Mouse (Mus musculus) liver, embryonic 15.5 days (tissue): Measurements from ENCODE around the gene Tesmin. TPM values are rescaled to one million over a fixed set of nuclear protein-coding genes. Genes with fewer than 3 reads are reported as not detected.

ENCODE experiments used
- ATAC-seq: fragments of 200-750 bp; cut with Nextera tagmentation; 2 replicates; pipeline ENCODE4 v1.8.0; 2017; ENCODE audit warnings: moderate number of reproducible peaks, mild to moderate bottlenecking, moderate library complexity; ENCODE audit not compliant: insufficient read depth
- H3K27ac ChIP-seq: fragments of 300-500 bp; sonication (generic); replicated peaks from 2 replicates; pipeline ENCODE4 v1.5.1; 2015; ENCODE audit warnings: mild to moderate bottlenecking, inconsistent platforms
- H3K27me3 ChIP-seq: fragments of 300-500 bp; sonication (generic); 2 replicates; pipeline ENCODE4 v1.6.1; 2015; ENCODE audit warnings: mild to moderate bottlenecking, inconsistent platforms
- H3K36me3 ChIP-seq: fragments of 300-500 bp; sonication (generic); replicated peaks from 2 replicates; pipeline ENCODE4 v1.6.1; 2015; ENCODE audit warnings: moderate library complexity, mild to moderate bottlenecking, inconsistent platforms
- H3K4me1 ChIP-seq: fragments of 300-500 bp; sonication (generic); replicated peaks from 2 replicates; pipeline ENCODE4 v1.6.1; 2015; ENCODE audit warnings: inconsistent platforms
- H3K4me2 ChIP-seq: fragments of 300-500 bp; sonication (generic); 2 replicates; pipeline ENCODE4 v1.6.1; 2015; ENCODE audit warnings: moderate library complexity, mild to moderate bottlenecking, inconsistent platforms
- H3K4me3 ChIP-seq: fragments of 300-500 bp; sonication (generic); replicated peaks from 2 replicates; pipeline ENCODE4 v1.5.1; 2015; ENCODE audit warnings: mild to moderate bottlenecking, inconsistent platforms
- H3K9ac ChIP-seq: fragments of 300-500 bp; sonication (generic); 2 replicates; pipeline ENCODE4 v1.6.1; 2015; ENCODE audit warnings: moderate library complexity, mild to moderate bottlenecking, inconsistent platforms
- H3K9me3 ChIP-seq: fragments of 300-500 bp; sonication (generic); replicated peaks from 2 replicates; pipeline ENCODE4 v1.6.1; 2016; ENCODE audit warnings: inconsistent platforms
- WGBS: fragments of 180-500 bp; shearing (Covaris S2); methylation state at CpG from one replicate; pipeline ENCODE4 v1.1.7; 2015; ENCODE audit warnings: mixed read lengths; ENCODE audit not compliant: insufficient replicate concordance; 5-methylcytosine and 5-hydroxymethylcytosine counted together
- polyA plus RNA-seq: library from polyadenylated mRNA; unstranded; fragments of >200 nt; fragmentation: Nextera tagmentation; extraction: Ambion mirVana; gene quantifications from 2 replicates; pipeline ENCODE4 v1.2.1, GENCODE M21; 2015

The Tesmin gene
- polyA plus RNA-seq, 1 experiment from 2014 or later, result 0.26 TPM

DNA sequence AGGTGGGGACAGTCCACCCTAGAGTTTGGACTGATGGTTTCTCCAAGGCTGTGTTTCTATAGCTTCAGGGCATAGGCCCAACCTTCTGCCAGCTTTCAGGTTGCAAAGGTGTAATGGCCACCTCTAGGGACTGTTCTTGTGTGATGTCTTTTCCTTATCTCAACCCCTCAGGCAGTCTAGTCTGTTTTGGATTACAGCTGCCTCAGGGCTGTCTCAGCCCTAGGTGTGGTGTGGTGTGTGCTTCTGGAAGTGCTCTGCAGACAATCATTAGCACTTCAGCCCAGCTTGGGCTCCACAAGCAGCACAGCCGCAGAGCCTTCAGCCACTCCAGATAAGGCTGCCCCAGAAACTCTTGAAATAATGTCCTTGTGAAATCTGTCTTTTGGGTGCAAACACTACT, 3.7 kb downstream of the Tesmin start:
- no peak overlapping the region for H3K4me2 ChIP-seq
- 18% methylated on average over 1 of the region's 1 CpGs for WGBS
- no peak overlapping the region for H3K9ac ChIP-seq
- H3K9me3 ChIP-seq, result no peaks in the 10 kb centered on the region
- no peak overlapping the region for H3K27ac ChIP-seq
- no peaks in the 10 kb centered on the region for H3K27me3 ChIP-seq
- H3K4me3 ChIP-seq, result no peak overlapping the region
- no peaks in the 10 kb centered on the region for H3K36me3 ChIP-seq
- ATAC-seq, result peak; percentile 54
- peaks cover 32% of the 10 kb centered on the region for H3K4me1 ChIP-seq

DNA sequence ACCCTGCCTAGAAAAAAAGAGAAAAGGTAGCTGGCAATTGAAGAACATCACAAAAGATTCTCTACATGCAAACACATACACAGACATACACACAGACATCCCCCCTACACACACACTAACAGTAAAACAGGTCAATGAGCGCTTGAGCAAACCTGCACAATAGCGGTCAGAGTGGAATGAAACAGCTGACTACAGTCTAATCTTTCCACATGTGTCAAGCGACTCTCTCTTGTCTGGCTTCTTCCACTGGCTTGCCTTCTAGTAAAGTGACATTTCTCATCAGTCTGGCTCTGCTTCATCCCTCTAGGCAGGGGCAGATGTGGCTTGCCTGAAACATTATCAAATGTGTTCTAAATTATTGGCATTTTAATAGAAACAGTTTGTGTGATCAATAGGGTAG, 5.6 kb downstream of the Tesmin start:
- Histone ChIP-seq H3K4me3 (no peak overlapping the region), H3K4me1 (peaks cover 18% of the 10 kb centered on the region), H3K9ac (no peak overlapping the region), H3K27ac (no peak overlapping the region), H3K36me3 (no peaks in the 10 kb centered on the region), H3K4me2 (no peak overlapping the region), H3K9me3 (no peaks in the 10 kb centered on the region), H3K27me3 (no peaks in the 10 kb centered on the region)
- 75% methylated on average over 3 of the region's 3 CpGs for WGBS
- ATAC-seq, result no peak

DNA sequence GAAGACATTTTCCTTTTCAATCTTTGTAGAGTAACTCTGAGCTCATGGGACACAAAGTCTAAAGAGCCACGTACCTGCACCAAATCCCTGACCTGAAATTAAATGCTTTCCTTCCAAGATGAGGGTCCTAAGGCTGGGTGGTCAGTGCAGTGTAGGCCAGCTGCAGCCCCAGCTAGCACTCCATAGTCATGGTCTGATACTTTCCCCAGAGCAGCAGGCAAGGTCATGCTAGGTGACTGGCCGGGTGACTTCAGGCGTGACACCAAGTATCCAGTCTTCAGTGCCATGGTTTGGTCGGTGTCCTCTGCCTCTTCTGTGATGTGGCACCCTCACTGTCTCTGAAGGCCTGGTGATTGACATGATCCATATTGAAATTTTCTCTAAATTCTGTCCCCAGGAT, 11.4 kb downstream of the Tesmin start:
- WGBS, result 71% methylated on average over 4 of the region's 4 CpGs
- no peak overlapping the region for H3K27ac ChIP-seq
- no peak overlapping the region for H3K4me2 ChIP-seq
- H3K9ac ChIP-seq, result no peak overlapping the region
- H3K36me3 ChIP-seq, result no peaks in the 10 kb centered on the region
- no peaks in the 10 kb centered on the region for H3K27me3 ChIP-seq
- H3K4me3 ChIP-seq, result no peak overlapping the region
- H3K4me1 ChIP-seq, result no peaks in the 10 kb centered on the region
- ATAC-seq, result no peak
- no peaks in the 10 kb centered on the region for H3K9me3 ChIP-seq

DNA sequence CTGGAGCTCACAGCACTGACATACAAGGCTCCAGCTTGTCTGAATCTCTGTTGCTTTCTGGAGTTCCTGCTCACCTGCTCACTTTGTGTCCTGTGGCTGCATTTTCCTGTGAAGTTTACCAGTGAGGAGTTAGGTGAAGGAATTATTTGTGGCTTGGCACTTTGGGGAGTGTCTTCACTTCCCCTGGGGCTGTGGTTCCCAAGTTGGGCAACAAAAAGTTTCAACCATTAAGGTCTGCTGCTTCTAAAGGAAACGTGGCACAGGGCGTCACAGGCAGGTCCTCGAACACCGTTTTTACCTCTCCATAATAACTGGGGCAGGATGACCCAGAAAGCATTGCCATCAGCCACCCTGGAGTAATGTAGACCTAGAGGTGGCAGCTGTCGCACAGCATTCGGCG, 12.8 kb downstream of the Tesmin start:
- no peak for ATAC-seq
- H3K9ac ChIP-seq, result no peak overlapping the region
- no peaks in the 10 kb centered on the region for H3K9me3 ChIP-seq
- H3K4me1 ChIP-seq, result no peaks in the 10 kb centered on the region
- no peaks in the 10 kb centered on the region for H3K36me3 ChIP-seq
- no peaks in the 10 kb centered on the region for H3K27me3 ChIP-seq
- H3K27ac ChIP-seq, result no peak overlapping the region
- no peak overlapping the region for H3K4me2 ChIP-seq
- WGBS, result 63% methylated on average over 7 of the region's 7 CpGs
- H3K4me3 ChIP-seq, result no peak overlapping the region

DNA sequence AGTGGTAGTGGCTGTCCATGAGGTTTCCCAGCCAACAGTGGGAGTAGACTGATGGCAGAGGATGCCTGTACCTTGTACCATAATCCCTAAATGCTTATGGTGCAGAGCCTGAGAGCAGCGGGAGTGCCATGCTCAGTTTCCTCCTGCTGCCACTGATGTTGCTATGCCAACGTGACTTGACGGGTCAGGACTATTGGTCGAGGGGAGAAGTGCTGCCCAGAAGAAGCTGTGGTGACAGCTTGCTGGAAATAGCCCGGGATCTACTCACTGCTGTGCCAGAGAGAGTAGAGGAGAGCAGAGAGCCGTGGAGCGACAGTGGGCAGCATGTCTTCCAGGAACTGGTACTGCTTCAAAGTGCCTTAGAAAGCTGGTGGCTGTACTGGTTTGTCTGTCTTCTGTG, 13.3 kb downstream of the Tesmin start:
- Histone ChIP-seq H3K4me1 (no peaks in the 10 kb centered on the region), H3K27me3 (no peaks in the 10 kb centered on the region), H3K9ac (no peak overlapping the region), H3K4me2 (no peak overlapping the region), H3K27ac (no peak overlapping the region), H3K4me3 (no peak overlapping the region), H3K36me3 (no peaks in the 10 kb centered on the region), H3K9me3 (no peaks in the 10 kb centered on the region)
- ATAC-seq, result no peak
- WGBS, result 41% methylated on average over 7 of the region's 7 CpGs

DNA sequence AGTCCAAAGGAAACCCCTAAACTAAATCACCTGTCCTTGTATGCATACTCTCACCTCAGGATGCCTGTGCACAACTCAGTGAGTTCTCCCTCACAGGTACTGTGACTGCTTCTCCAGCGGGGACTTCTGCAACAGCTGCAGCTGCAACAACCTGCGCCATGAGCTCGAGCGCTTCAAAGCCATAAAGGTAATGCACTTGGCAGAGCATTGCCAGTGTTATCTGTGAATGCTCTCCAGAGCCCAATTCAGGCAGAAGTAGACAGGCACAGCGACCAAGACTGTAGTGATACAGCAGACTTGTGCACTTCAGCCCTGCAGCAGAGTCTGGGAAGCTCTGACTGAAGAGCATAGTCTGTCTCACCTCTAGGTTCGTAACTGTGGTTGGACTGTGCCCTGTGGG, 13.7 kb downstream of the Tesmin start:
- H3K4me1 ChIP-seq, result no peaks in the 10 kb centered on the region
- H3K4me2 ChIP-seq, result no peak overlapping the region
- ATAC-seq, result no peak
- H3K9me3 ChIP-seq, result no peaks in the 10 kb centered on the region
- H3K27me3 ChIP-seq, result no peaks in the 10 kb centered on the region
- H3K27ac ChIP-seq, result no peak overlapping the region
- H3K4me3 ChIP-seq, result no peak overlapping the region
- no peaks in the 10 kb centered on the region for H3K36me3 ChIP-seq
- H3K9ac ChIP-seq, result no peak overlapping the region
- WGBS, result 72% methylated on average over 6 of the region's 6 CpGs

DNA sequence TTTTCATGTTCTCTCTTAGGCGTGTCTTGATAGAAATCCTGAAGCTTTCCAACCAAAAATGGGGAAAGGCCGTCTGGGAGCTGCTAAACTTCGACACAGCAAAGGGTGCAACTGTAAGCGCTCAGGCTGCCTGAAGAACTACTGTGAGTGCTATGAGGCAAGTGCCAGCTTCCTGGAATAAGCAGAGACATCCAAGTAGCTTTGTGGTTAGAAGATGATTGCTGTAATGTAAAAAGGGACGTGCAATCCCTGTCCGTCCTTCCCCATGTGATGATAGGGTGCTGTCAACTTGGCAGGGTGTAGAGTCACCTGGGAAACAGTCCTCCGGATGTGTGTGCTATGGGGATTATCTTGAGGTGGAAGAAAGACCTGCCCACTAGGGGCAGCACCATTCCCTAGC, 15.4 kb downstream of the Tesmin start:
- no peak overlapping the region for H3K4me2 ChIP-seq
- WGBS, result 50% methylated on average over 7 of the region's 7 CpGs
- H3K27ac ChIP-seq, result no peak overlapping the region
- ATAC-seq, result no peak
- no peaks in the 10 kb centered on the region for H3K36me3 ChIP-seq
- no peaks in the 10 kb centered on the region for H3K9me3 ChIP-seq
- H3K27me3 ChIP-seq, result no peaks in the 10 kb centered on the region
- H3K9ac ChIP-seq, result no peak overlapping the region
- no peaks in the 10 kb centered on the region for H3K4me1 ChIP-seq
- no peak overlapping the region for H3K4me3 ChIP-seq

DNA sequence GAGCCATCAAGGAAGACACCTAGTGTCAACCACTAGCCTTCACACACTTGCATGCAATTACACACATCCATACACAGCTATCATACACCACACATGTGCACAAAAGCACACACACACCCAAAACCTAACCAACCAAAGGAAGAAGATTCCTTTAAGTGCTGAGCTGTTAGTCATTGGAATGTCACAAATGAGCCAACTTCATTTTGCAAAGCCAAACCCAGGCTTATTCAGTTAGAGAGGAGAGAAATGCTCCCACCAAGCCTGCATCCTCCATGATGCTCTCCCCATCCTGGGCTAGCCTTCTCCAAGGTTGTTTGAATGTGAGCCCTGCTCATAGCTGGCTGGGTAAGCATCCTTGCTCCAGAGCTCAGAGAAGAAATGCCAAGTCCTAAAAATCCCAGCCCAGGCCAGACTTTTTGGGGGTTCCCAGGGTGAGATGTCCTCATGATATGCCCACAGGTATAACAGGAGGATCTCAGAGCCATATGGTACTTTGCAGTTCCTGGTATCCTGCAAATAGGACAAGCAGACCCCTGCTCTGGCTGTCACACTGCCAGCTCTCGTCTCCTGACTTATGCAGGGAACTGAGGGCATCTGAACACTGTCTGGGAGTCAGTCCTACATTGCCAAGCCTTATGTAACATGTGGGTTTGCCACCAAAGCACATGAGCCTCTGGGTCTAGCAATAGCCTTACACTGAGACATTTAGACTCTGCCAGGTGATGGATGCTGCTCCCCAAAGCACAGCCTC, 17.0 kb downstream of the Tesmin start:
- Histone ChIP-seq H3K36me3 (no peaks in the 10 kb centered on the region), H3K9me3 (no peaks in the 10 kb centered on the region), H3K27me3 (no peaks in the 10 kb centered on the region), H3K4me1 (no peaks in the 10 kb centered on the region), H3K4me3 (no peak overlapping the region), H3K4me2 (no peak overlapping the region), H3K27ac (no peak overlapping the region), H3K9ac (no peak overlapping the region)
- ATAC-seq, result no peak
- WGBS, result 31% methylated on average over 1 of the region's 1 CpGs

DNA sequence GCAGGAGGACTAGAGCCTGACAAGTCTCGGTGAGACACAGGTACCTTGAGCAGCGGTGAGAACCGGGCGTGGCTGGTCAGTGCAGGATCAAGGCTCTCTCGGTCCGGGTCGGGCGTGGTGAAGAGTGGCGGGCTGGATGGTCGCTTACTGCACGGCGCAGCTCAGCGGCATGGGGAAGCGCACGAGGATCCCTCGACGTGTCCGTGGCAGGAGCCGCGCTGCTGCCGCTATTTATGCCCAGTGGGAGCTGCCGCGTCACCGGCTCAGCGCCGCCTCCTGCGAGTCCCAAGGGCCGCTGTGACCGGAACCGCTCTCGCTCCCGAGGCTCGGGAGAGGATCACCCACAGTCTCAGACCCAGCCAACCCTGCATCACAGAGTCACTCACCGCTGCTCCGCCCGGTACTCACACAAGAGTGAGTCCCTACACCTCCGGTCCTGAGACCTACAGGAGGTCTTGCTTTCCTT, 25.6 kb downstream of the Tesmin start, which contains the start of gene Gal:
Gene Gal (minus strand): TSS at position 277 of the 466 bp plus-strand sequence.
- Histone ChIP-seq H3K4me3 (0 out of 2 replicates have a peak within 1 kb of the TSS, but pooled peaks have one; percentile 10), H3K9me3 (no peaks in the 10 kb centered on the region), H3K4me2 (peak within 1 kb of the TSS; percentile 40), H3K36me3 (no peaks in the 10 kb centered on the region), H3K27me3 (peaks cover 58% of the 10 kb centered on the region), H3K9ac (no peak within 1 kb of the TSS), H3K4me1 (peaks cover 7% of the 10 kb centered on the region; the same call in 1 of the 2 replicates), H3K27ac (no peak within 1 kb of the TSS)
- 3% methylated on average over 37 of the region's 37 CpGs for WGBS
- ATAC-seq, result no peak

DNA sequence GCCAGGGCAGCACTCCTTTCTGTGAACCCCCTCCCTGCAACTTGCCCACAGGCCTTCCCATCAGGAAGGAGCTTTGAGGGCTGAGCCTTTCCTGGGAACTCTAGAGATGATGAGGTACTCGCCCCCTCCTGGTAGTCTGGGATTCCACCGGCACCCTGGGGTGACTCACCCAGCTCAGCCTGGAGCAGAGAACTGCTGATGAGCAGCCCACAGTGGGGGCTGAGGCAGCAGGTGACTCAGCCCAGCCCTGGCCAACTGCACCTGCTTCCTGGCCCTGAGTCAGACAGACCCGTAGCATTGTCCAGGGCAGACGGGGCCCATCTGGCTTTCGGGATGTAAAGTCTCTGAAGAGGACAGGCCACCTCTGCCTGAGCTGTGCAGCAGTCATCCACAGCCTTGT, 30.6 kb downstream of the Tesmin start:
- no peak overlapping the region for H3K4me3 ChIP-seq
- peaks cover 3% of the 10 kb centered on the region; the same call in 1 of the 2 replicates for H3K4me1 ChIP-seq
- no peak overlapping the region for H3K27ac ChIP-seq
- no peak overlapping the region for H3K4me2 ChIP-seq
- no peak overlapping the region for H3K9ac ChIP-seq
- no peak for ATAC-seq
- H3K9me3 ChIP-seq, result no peaks in the 10 kb centered on the region
- H3K36me3 ChIP-seq, result no peaks in the 10 kb centered on the region
- WGBS, result 54% methylated on average over 5 of the region's 5 CpGs
- H3K27me3 ChIP-seq, result peaks cover 29% of the 10 kb centered on the region

DNA sequence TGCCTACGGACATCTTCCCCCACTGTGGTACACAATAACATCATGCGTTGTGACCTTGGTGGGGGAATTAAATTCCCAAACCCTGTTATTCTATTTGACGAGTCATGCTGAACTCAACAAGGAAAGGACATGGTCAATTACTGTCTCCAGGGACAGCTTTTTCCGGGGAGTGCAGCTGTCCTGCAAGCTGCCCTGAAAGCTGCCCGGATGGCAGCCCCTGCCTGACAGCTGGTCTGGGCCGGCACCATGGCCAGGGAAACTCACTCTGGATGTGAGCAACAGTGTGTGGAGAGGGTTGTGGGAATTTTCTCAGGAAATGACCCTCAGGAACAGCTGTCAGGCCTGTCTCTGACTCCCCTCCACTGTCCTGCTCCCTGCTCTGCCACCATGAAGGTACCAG, 33.8 kb downstream of the Tesmin start:
- Histone ChIP-seq H3K27me3 (no peaks in the 10 kb centered on the region; the same call in 1 of the 2 replicates), H3K4me1 (no peaks in the 10 kb centered on the region), H3K9me3 (no peaks in the 10 kb centered on the region), H3K4me3 (no peak overlapping the region), H3K27ac (peak overlapping the region; percentile 55; the same call in 1 of the 2 replicates), H3K9ac (no peak overlapping the region), H3K36me3 (no peaks in the 10 kb centered on the region), H3K4me2 (no peak overlapping the region)
- ATAC-seq, result no peak
- 71% methylated on average over 6 of the region's 6 CpGs for WGBS

DNA sequence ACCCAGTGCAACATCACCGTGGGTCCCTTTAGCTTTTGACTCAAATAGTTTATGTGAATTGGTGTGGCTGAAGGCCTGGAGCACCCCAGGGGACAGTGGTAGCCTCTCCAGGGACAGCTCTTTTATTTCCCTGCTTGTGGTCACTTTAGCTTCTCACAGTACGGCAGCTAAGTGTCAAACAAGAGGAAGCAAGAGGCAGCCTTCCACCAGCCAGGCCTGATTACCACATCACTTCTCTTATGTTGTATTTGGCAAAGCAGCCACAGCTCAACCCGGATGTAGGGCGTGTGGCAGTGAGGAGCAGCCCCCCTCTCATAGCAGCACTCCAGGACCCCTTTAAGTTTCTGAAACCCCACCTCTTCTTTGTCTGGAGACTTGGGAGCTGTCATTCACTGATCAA, 34.3 kb downstream of the Tesmin start:
- H3K27ac ChIP-seq, result peak overlapping the region; percentile 55; the same call in 1 of the 2 replicates
- no peaks in the 10 kb centered on the region; the same call in 1 of the 2 replicates for H3K27me3 ChIP-seq
- no peaks in the 10 kb centered on the region for H3K4me1 ChIP-seq
- H3K9ac ChIP-seq, result no peak overlapping the region
- H3K4me2 ChIP-seq, result no peak overlapping the region
- H3K9me3 ChIP-seq, result no peaks in the 10 kb centered on the region
- H3K36me3 ChIP-seq, result no peaks in the 10 kb centered on the region
- WGBS, result 25% methylated on average over 4 of the region's 4 CpGs
- ATAC-seq, result no peak
- no peak overlapping the region for H3K4me3 ChIP-seq
